Mouse (Mus musculus) ES-E14 (cell line): Measurements from ENCODE around the gene Pnpla2. TPM values are rescaled to one million over a fixed set of nuclear protein-coding genes. Genes with fewer than 3 reads are reported as not detected.

Source experiments
- DNase-seq: peaks from one replicate; pipeline ENCODE4 v3.0.0-alpha.2; 2013; ENCODE audit warnings: low read depth, low spot score
- H3K27ac ChIP-seq: 2 replicates; pipeline ENCODE4 v1.5.1; 2012; ENCODE audit warnings: low read depth, mild to moderate bottlenecking, low read length, moderate library complexity, mixed read lengths; ENCODE audit not compliant: poor library complexity, insufficient read depth, severe bottlenecking
- H3K36me3 ChIP-seq: 2 replicates; pipeline ENCODE4 v1.6.1; 2012; ENCODE audit warnings: mild to moderate bottlenecking, low read length, moderate library complexity, mixed read lengths; ENCODE audit not compliant: control insufficient read depth, poor library complexity, insufficient read depth, severe bottlenecking
- H3K4me1 ChIP-seq, 2 experiments: fragments of 150-350 bp in 1 of 2; sonication (generic) in 1 of 2; 2 replicates each; pipeline ENCODE4 v1.6.1; 2012; ENCODE audit warnings: low read length in 2 of 2, mild to moderate bottlenecking in 1 of 2, mixed read lengths in 1 of 2; ENCODE audit not compliant: control insufficient read depth in 2 of 2, insufficient read depth in 2 of 2, poor library complexity in 1 of 2
- H3K4me3 ChIP-seq, 2 experiments: fragments of 150-350 bp in 1 of 2; sonication (generic) in 1 of 2; 2 replicates each; pipeline ENCODE4 v1.5.1; 2012; ENCODE audit warnings: low read length in 2 of 2, low read depth in 1 of 2, mild to moderate bottlenecking in 1 of 2, mixed read lengths in 1 of 2; ENCODE audit not compliant: insufficient read depth in 1 of 2, poor library complexity in 1 of 2, severe bottlenecking in 1 of 2
- H3K9ac ChIP-seq: 2 replicates; pipeline ENCODE4 v1.6.1; 2012; ENCODE audit warnings: low read depth, mild to moderate bottlenecking, low read length, mixed read lengths; ENCODE audit not compliant: poor library complexity, insufficient read depth, severe bottlenecking
- H3K9me3 ChIP-seq: fragments of 150-350 bp; sonication (generic); 2 replicates; pipeline ENCODE4 v1.6.1; 2012; ENCODE audit warnings: low read depth, mild to moderate bottlenecking, low read length; ENCODE audit not compliant: control insufficient read depth, insufficient read depth
- CHD2 ChIP-seq: IDR thresholded peaks from 2 replicates; pipeline ENCODE4 v1.6.1; 2014; ENCODE audit warnings: mild to moderate bottlenecking, low read depth, low read length, inconsistent platforms
- HCFC1 ChIP-seq: IDR thresholded peaks from 2 replicates; pipeline ENCODE4 v1.6.1; 2012; ENCODE audit warnings: low read length, inconsistent platforms, borderline replicate concordance; ENCODE audit not compliant: insufficient read depth
- MAFK ChIP-seq: IDR thresholded peaks from 2 replicates; pipeline ENCODE4 v1.6.1; 2014; ENCODE audit warnings: mild to moderate bottlenecking, low read depth, low read length, inconsistent platforms; ENCODE audit not compliant: insufficient read depth
- ZC3H11A ChIP-seq: IDR thresholded peaks from 2 replicates; pipeline ENCODE4 v1.6.1; 2012; ENCODE audit warnings: low read depth, mild to moderate bottlenecking, inconsistent platforms, low read length, borderline replicate concordance
- ZNF384 ChIP-seq: IDR thresholded peaks from 2 replicates; pipeline ENCODE4 v1.6.1; 2012; ENCODE audit warnings: low read depth, low read length, inconsistent platforms
- in situ Hi-C, 2 experiments: fragments of 600-800 bp; cut with MboI; formaldehyde crosslinking; loops; one replicate each; pipeline ENCODE4 v1.15.1; 2025; ENCODE audit warnings: low sequenced_read_pairs in 2 of 2, inconsistent platforms in 1 of 2; ENCODE audit not compliant: unreplicated experiment in 2 of 2
- total RNA-seq: library from RNA; depleted of rRNA; stranded (reverse); fragments of 300-350 nt; gene quantifications from 2 replicates; pipeline ENCODE4 v1.2.3, GENCODE M21; 2012

Pnpla2 gene
- total RNA-seq, 1 experiment, result 12.7 TPM

- H3K27ac ChIP-seq, result no peak overlapping the region
- H3K9me3 ChIP-seq, result no peaks in the 10 kb centered on the region
- peak overlapping the region in 1 of 2 experiments; percentile 6; a peak in 1 of 4 replicates for H3K4me3 ChIP-seq
- peaks cover 3 to 15% of the 10 kb centered on the region in 2 experiments; a peak in 2 of 4 replicates for H3K4me1 ChIP-seq
- TF ChIP-seq HCFC1 (no peak), MAFK (no peak), ZC3H11A (no peak), ZNF384 (no peak), CHD2 (no peak)
- in situ Hi-C loops, result no loop called here
- H3K36me3 ChIP-seq, result peaks cover 7% of the 10 kb centered on the region
- H3K9ac ChIP-seq, result no peak overlapping the region
- DNase-seq, result no peak
Measured at GRCm38 (mm10) chr7:141476981-141477370, 22.0 kb downstream of the Pnpla2 start.

DNA sequence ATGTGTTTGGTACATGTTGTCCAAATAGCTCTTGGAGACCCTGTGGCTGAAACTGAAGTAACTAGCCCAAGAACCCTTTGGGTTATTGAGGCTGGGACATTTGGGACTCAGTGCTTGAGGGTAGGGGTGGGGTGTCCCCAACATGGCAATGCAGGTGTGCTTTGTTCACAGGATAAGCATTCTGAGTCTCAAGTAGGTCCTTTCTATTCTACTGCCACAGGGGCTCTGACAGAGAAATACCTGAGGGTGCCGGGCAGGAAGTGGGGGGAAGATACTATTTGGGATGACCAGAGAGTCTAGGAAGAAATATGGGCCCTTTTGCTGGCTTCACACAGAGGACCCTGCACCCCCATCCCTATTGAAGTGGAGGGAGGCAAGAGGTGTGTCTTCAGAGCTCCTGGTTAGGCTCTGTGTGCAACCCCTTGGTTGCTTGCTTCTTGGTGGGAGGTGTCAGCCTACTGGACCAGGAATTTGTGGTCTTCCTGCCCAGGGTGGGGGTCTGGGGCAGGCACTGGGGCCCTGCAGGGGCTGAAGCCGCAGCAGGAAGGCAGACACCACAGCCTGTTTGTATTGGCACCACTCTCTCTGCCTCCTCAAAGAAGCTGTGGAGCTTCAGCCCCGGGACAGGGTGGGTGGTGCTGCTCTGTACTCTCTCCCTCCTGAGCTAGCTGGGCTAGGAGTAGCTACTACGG is 22.7 kb downstream of the Pnpla2 start:
- TF ChIP-seq ZC3H11A (no peak), MAFK (no peak), ZNF384 (no peak), HCFC1 (no peak), CHD2 (no peak)
- Histone ChIP-seq H3K9me3 (no peaks in the 10 kb centered on the region), H3K4me3 (no peak overlapping the region), H3K9ac (no peak overlapping the region), H3K36me3 (peaks cover 2% of the 10 kb centered on the region), H3K4me1 (peaks cover 3 to 16% of the 10 kb centered on the region in 2 experiments; a peak in 2 of 4 replicates), H3K27ac (no peak overlapping the region)
- in situ Hi-C loops, result no loop called here
- DNase-seq, result no peak

- Histone ChIP-seq H3K9me3 (no peaks in the 10 kb centered on the region), H3K4me3 (no peak overlapping the region), H3K9ac (no peak overlapping the region), H3K4me1 (peaks cover 4 to 15% of the 10 kb centered on the region in 2 experiments; a peak in 2 of 4 replicates), H3K36me3 (no peaks in the 10 kb centered on the region), H3K27ac (no peak overlapping the region)
- TF ChIP-seq MAFK (no peak), HCFC1 (no peak), CHD2 (no peak), ZC3H11A (no peak), ZNF384 (no peak)
- in situ Hi-C loops, result no loop called here
- no peak for DNase-seq
Measured at GRCm38 (mm10) chr7:141478270-141478748, 23.3 kb downstream of the Pnpla2 start.

GRCm38 (mm10) chr7:141480842-141481497 is 26.0 kb downstream of the Pnpla2 start:
- H3K9me3 ChIP-seq, result no peaks in the 10 kb centered on the region
- H3K27ac ChIP-seq, result no peak overlapping the region
- no peak overlapping the region for H3K4me3 ChIP-seq
- TF ChIP-seq MAFK, result peak; percentile 34; the same call in 1 of the 2 replicates
- peak; percentile 77; the same call in 1 of the 2 replicates for TF ChIP-seq ZC3H11A
- TF ChIP-seq HCFC1, result no peak
- TF ChIP-seq CHD2, result no peak
- TF ChIP-seq ZNF384, result no peak
- no peaks in the 10 kb centered on the region; the same call in 1 of the 2 replicates for H3K36me3 ChIP-seq
- no peak overlapping the region for H3K9ac ChIP-seq
- H3K4me1 ChIP-seq, result peaks cover 4 to 15% of the 10 kb centered on the region in 2 experiments; a peak in 2 of 4 replicates
- DNase-seq, result no peak
- in situ Hi-C loops, result no loop called here
